Mouse (Mus musculus): ENCODE measurements around the gene Gm11213. TPM values are rescaled to one million over a fixed set of nuclear protein-coding genes. Genes with fewer than 3 reads are reported as not detected.

The Gm11213 gene
- polyA plus RNA-seq (2017; shearing (Covaris generic)): not detected

DNA sequence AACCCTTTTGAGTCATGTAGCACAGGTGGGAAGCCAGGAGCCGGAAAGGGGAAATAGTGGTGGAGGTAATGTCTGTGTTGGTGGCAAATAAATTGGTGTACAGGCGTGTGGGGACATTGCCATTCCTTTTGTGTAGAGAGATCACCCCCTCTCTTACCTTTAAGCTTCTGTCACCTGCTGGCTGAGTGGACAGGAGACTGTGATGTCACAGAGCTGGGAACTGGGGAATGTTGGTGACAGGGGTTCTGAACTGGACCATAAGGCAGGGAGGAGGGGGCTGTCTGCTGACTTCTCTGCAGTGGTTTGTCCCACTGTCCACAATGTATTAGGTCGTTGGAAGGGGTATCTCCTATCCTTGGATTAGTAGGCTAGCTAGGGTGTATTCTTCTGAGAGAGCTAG, at the start of gene Gm11213:
Gm11213 (minus strand) TSS at position 317 of the 400 bp plus-strand sequence.

GRCm38 (mm10) chr4:63622378-63622835, 17.3 kb upstream of the Gm11213 start, which contains the start of gene Tex48:
Tex48 (minus strand) TSS chr4:63622428.

GRCm38 (mm10) chr4:63558407-63559081, 46.5 kb downstream of the Gm11213 start, which contains the start of gene Tmem268:
Tmem268 (plus strand) TSS chr4:63558781.

Other genes with a start within 250 kb of the Gm11213 start
- gene Orm3, start 249.1 kb downstream of the Gm11213 start, polyA plus RNA-seq (2017; shearing (Covaris generic)): not detected
- gene Orm2, start 242.8 kb downstream of the Gm11213 start, polyA plus RNA-seq (2017; shearing (Covaris generic)): not detected
- gene Akna, start 201.9 kb downstream of the Gm11213 start, polyA plus RNA-seq (2017; shearing (Covaris generic)): 260 TPM
- gene Whrn, start 109.3 kb downstream of the Gm11213 start, polyA plus RNA-seq (2017; shearing (Covaris generic)): 9.6 TPM
- gene Atp6v1g1, start 60.5 kb downstream of the Gm11213 start, polyA plus RNA-seq (2017; shearing (Covaris generic)): 119 TPM
- 17.6 TPM for gene Tmem268, start 46.5 kb downstream of the Gm11213 start, polyA plus RNA-seq (2017; shearing (Covaris generic))
- not detected for gene Tex48, start 17.2 kb upstream of the Gm11213 start, polyA plus RNA-seq (2017; shearing (Covaris generic))
- gene Gm11214, start 58.1 kb upstream of the Gm11213 start, polyA plus RNA-seq (2017; shearing (Covaris generic)): not detected
- not detected for gene Tnfsf15, start 139.9 kb upstream of the Gm11213 start, polyA plus RNA-seq (2017; shearing (Covaris generic))